ENCODE assay signal across 20 mouse cellular contexts in the genomic region with DNA sequence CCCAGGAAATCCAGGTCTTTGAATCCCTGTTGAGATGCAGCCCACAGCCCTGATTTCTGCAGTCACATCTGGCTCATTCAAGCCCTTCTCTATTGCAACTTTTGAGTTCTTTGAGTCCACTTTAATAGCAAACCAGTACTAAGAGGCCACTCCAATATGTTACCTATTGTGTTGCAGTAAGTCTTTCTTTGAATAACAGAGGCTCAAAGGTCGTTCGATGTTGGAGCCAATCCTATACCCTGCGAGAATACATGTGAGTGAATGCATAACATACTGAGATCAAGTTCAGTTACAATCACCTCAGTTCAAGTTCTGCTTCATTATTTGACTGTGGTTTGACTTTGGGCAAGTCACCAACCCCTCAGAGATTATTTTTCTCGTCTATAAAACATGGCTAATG. TPM values are rescaled to one million over a fixed set of nuclear protein-coding genes. Genes with fewer than 3 reads are reported as not detected.
DNase-seq lines count a peak whose midpoint lies in the region; ATAC-seq and TF ChIP-seq lines count a peak whose summit lies in the region.
"Had no signal": no experiment of that assay in that cellular context is flagged by ENCODE, and none has a peak within 500 bp of the region (broad histone marks: within the 10 kb centered on the region; RNA-seq: fewer than 3 reads in every experiment).

No protein-coding gene starts in this region.

- no peak overlapping the region for H3K9ac ChIP-seq in heart, adult 2 months (ENCODE audit: low read depth, low read length)
- no peak overlapping the region for H3K9ac ChIP-seq in midbrain, embryonic 11.5 days (ENCODE audit: low read length)
- H3K9ac ChIP-seq: embryonic facial prominence, embryonic 15.5 days; forebrain, embryonic 15.5 days; hindbrain, embryonic 13.5 days had no signal

- no peak for TF ChIP-seq POLR2A in heart, adult 2 months (IDR thresholded peaks at IDR 0.05; ENCODE audit: insufficient read depth, low read depth, low read length)
- no peak for TF ChIP-seq POLR2A in kidney, adult 2 months (IDR thresholded peaks at IDR 0.05; ENCODE audit: low read depth, low read length)

- intact Hi-C loops in heart, adult 2 months (cut with DNase I): no loop called here

- 74% methylated on average over 4 of the region's 4 CpGs for WGBS in heart, adult 2 months
- 36% methylated on average over 4 of the region's 4 CpGs for WGBS in kidney, adult 2 months
- WGBS in midbrain, embryonic 11.5 days: 83% methylated on average over 4 of the region's 4 CpGs

- no peak overlapping the region for H3K4me3 ChIP-seq in heart, adult 2 months
- H3K4me3 ChIP-seq in kidney, adult 2 months (ENCODE audit: insufficient read depth, low read depth, low read length): no peak overlapping the region
- H3K4me3 ChIP-seq in midbrain, embryonic 11.5 days (ENCODE audit: low read depth, low read length): no peak overlapping the region
- H3K4me3 ChIP-seq: embryonic facial prominence, embryonic 15.5 days; erythroblast, embryonic 14.5 days; forebrain, embryonic 10.5 days; forebrain, embryonic 15.5 days; hindbrain, embryonic 13.5 days had no signal

- no peak for ATAC-seq in CD4-positive, CD25-positive, alpha-beta regulatory T cell, adult 4 months
- no peak for ATAC-seq in midbrain, embryonic 11.5 days (ENCODE audit: low FRiP score)
- ATAC-seq: forebrain, embryonic 15.5 days; hindbrain, postnatal 0 days had no signal

- TF ChIP-seq CTCF in heart, adult 2 months (IDR thresholded peaks at IDR 0.05): no peak
- no peak for TF ChIP-seq CTCF in kidney, adult 2 months (conservative IDR thresholded peaks at IDR 0.05; ENCODE audit: insufficient read depth, insufficient read length, low read depth, low read length)

- no peaks in the 10 kb centered on the region for H3K27me3 ChIP-seq in heart, adult 2 months (ENCODE audit: control insufficient read depth, insufficient read depth, low read length)
- no peaks in the 10 kb centered on the region for H3K27me3 ChIP-seq in kidney, adult 2 months (replicated peaks; ENCODE audit: control insufficient read depth, insufficient read depth, low read length)
- no peaks in the 10 kb centered on the region for H3K27me3 ChIP-seq in midbrain, embryonic 11.5 days (ENCODE audit: control insufficient read depth, insufficient read depth, low read length)
- H3K27me3 ChIP-seq: embryonic facial prominence, embryonic 15.5 days; forebrain, embryonic 15.5 days; hindbrain, embryonic 13.5 days had no signal

- no peak for TF ChIP-seq EP300 in heart, adult 2 months (IDR thresholded peaks at IDR 0.05; ENCODE audit: insufficient read depth, low read depth, low read length)

- H3K27ac ChIP-seq in heart, adult 2 months: peak overlapping the region; percentile 79
- peak overlapping the region; percentile 75 for H3K27ac ChIP-seq in kidney, adult 2 months (ENCODE audit: insufficient read depth, low read depth, low read length)
- no peak overlapping the region for H3K27ac ChIP-seq in midbrain, embryonic 11.5 days (ENCODE audit: low read depth, low read length)
- H3K27ac ChIP-seq: embryonic facial prominence, embryonic 15.5 days; forebrain, embryonic 10.5 days; forebrain, embryonic 15.5 days; hindbrain, embryonic 13.5 days; hindbrain, postnatal 0 days had no signal

- H3K4me1 ChIP-seq in heart, adult 2 months (ENCODE audit: control insufficient read depth, insufficient read depth, low read length): peaks cover 19% of the 10 kb centered on the region
- H3K4me1 ChIP-seq in kidney, adult 2 months (ENCODE audit: control insufficient read depth, insufficient read depth, low read length): peaks cover 33% of the 10 kb centered on the region
- no peaks in the 10 kb centered on the region for H3K4me1 ChIP-seq in midbrain, embryonic 11.5 days (ENCODE audit: control insufficient read depth, insufficient read depth, low read length)
- H3K4me1 ChIP-seq: hindbrain, embryonic 13.5 days had no signal

- H3K36me3 ChIP-seq in heart, adult 2 months (ENCODE audit: control insufficient read depth, insufficient read depth, low read length): peaks cover 14% of the 10 kb centered on the region
- no peaks in the 10 kb centered on the region; the same call in 1 of the 2 replicates for H3K36me3 ChIP-seq in kidney, adult 2 months (ENCODE audit: control insufficient read depth, insufficient read depth, low read length)
- no peaks in the 10 kb centered on the region for H3K36me3 ChIP-seq in midbrain, embryonic 11.5 days (ENCODE audit: control insufficient read depth, insufficient read depth, low read length)
- H3K36me3 ChIP-seq: embryonic facial prominence, embryonic 15.5 days; forebrain, embryonic 10.5 days; forebrain, embryonic 15.5 days; hindbrain, embryonic 13.5 days had no signal

- no peak for DNase-seq in heart, adult 2 months
- no peak for DNase-seq in heart, adult 11 months
- peak; percentile 81 for DNase-seq in kidney, adult 2 months
- no peak for DNase-seq in kidney, postnatal 10 days
- DNase-seq in kidney, postnatal 14 days: peak; percentile 59
- no peak for DNase-seq in midbrain, embryonic 11.5 days (ENCODE audit: low spot score, missing footprints)
- DNase-seq: B cell, adult 2 months; cerebellum, adult 11 months; cerebellum, adult 8-10 months; cerebellum, postnatal 14 days; embryo, embryonic 11 days had no signal

- H3K79me2 ChIP-seq in heart, adult 2 months (replicated peaks; ENCODE audit: control insufficient read depth, insufficient read depth, low read length): no peaks in the 10 kb centered on the region; the same call in 1 of the 2 replicates

- no peak overlapping the region for H3K4me2 ChIP-seq in midbrain, embryonic 11.5 days
- H3K4me2 ChIP-seq: embryonic facial prominence, embryonic 15.5 days; forebrain, embryonic 15.5 days; hindbrain, embryonic 13.5 days had no signal

- no peaks in the 10 kb centered on the region for H3K9me3 ChIP-seq in midbrain, embryonic 11.5 days (ENCODE audit: control insufficient read depth, low read length)
- H3K9me3 ChIP-seq: embryonic facial prominence, embryonic 15.5 days; forebrain, embryonic 10.5 days; forebrain, embryonic 15.5 days; hindbrain, embryonic 13.5 days had no signal

RNA-seq across cellular contexts. Expression of a gene that starts 47.5 kb away (rescaled TPM):
- 10 to 100 TPM; 60.1 to 69.8 TPM for total RNA-seq in heart, adult 2 months (2021)
- 29.1 and 42.7 TPM in 2 replicates for polyA plus RNA-seq in heart, adult 2 months (2012; rRNA removed)
- 31.5 and 32.2 TPM in 2 replicates for polyA plus RNA-seq in kidney, adult 2 months (2012; rRNA removed)
- not detected for polyA plus RNA-seq in CD4-positive, CD25-positive, alpha-beta regulatory T cell, adult 4 months (2017; shearing (Covaris generic))
- 2.1 and 2.2 TPM in 2 replicates for polyA plus RNA-seq in midbrain, embryonic 11.5 days (2014; fragmentation: Nextera tagmentation; extraction: Ambion mirVana)
- total RNA-seq: common myeloid progenitor, adult 5-6 weeks; MEL had no signal
- polyA plus RNA-seq: erythroblast, embryonic 14.5 days had no signal

Comparison
In these comparisons a context has a peak if more than half of its experiments do, and no peak if none do; other contexts are left out.
1. DNase-seq: peak in kidney, adult 2 months (single experiment) and kidney, postnatal 14 days (single experiment); none in heart, adult 2 months (0 of 2), heart, adult 11 months (single experiment), kidney, postnatal 10 days (single experiment) and midbrain, embryonic 11.5 days (single experiment).